Mouse (Mus musculus): ENCODE data around the gene Bcar3. TPM values are rescaled to one million over a fixed set of nuclear protein-coding genes. Genes with fewer than 3 reads are reported as not detected.

The Bcar3 gene
- total RNA-seq, 2 experiments from 2014 or later: 0.34 TPM; not detected in 1

GRCm38 (mm10) chr3:122290696-122291095 lies 3.2 kb upstream of the Bcar3 start:
- no peak for ATAC-seq (replicated peaks; ENCODE audit: low FRiP score, poor library complexity, severe bottlenecking)

- no peak for ATAC-seq (replicated peaks; ENCODE audit: low FRiP score, poor library complexity, severe bottlenecking)
Measured at GRCm38 (mm10) chr3:122291828-122292227, 2.1 kb upstream of the Bcar3 start.

GRCm38 (mm10) chr3:122292300-122293222 lies 1.4 kb upstream of the Bcar3 start:
- ATAC-seq (replicated peaks; ENCODE audit: low FRiP score, poor library complexity, severe bottlenecking): peak; percentile 82

DNA sequence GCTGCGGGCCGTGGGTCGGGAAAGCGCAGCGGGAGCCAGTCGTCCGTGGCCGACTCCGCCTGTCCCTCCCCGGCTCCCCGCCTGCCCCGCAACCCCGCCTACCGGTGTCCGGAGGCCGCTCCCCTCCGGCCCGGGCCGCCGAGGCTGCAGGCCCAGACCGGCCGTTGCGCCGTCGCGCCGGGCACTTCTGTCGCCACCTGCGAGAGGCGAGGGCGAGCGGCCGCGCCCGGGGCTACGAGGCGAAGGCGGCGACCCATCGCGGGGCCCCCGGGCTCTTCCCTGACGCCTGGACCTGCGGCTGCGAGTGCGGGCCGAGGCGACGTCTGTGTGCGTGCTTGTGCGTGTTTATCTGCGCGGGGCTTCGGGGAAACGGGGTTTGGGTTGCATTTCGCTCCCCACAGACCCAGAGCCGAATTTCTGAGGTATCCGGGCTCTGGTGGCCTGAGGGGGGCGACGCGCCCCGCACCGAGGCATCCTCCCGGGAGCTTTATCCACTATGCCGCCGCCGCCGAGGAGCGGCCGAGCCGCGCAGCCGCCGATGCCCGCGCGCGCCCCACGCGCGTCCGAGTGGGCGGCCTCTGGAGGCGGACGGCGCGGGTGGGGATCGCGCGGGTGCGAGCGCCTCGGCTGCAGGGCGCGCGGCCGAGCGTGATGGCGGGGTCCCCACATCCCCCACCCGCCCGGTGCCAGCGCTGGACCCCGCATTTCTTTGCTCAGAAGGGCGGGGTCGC lies 548 bp upstream of the Bcar3 start:
- ATAC-seq (replicated peaks; ENCODE audit: low FRiP score, poor library complexity, severe bottlenecking): peak; percentile 82

DNA sequence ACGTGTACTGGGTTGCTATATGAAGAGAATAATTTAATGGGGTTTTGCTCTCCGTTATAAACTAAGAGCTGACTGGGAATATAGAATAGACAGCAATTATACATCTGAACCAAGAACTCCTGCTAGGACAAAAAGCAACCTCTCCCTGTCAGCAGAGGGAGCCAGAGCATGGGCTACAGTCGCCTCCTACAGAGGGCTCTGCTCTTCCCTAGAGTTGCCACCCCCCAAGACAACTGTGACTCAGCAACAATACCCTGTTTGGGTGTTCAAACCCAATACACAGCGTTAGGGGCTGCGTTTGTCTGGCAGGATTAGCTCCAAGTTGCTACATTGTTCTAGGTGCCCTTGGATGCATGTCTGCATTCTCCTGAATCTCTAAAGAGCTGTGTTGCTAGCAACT lies 1.6 kb downstream of the Bcar3 start:
- peak; percentile 69 for ATAC-seq (replicated peaks; ENCODE audit: low FRiP score, poor library complexity, severe bottlenecking)

GRCm38 (mm10) chr3:122296979-122297378 lies 3.0 kb downstream of the Bcar3 start:
- no peak for ATAC-seq (replicated peaks; ENCODE audit: low FRiP score, poor library complexity, severe bottlenecking)

GRCm38 (mm10) chr3:122300983-122301919 lies 7.3 kb downstream of the Bcar3 start:
- ATAC-seq (replicated peaks; ENCODE audit: low FRiP score, poor library complexity, severe bottlenecking): peak; percentile 70

GRCm38 (mm10) chr3:122304560-122304959 lies 10.6 kb downstream of the Bcar3 start:
- ATAC-seq (replicated peaks; ENCODE audit: low FRiP score, poor library complexity, severe bottlenecking): no peak

DNA sequence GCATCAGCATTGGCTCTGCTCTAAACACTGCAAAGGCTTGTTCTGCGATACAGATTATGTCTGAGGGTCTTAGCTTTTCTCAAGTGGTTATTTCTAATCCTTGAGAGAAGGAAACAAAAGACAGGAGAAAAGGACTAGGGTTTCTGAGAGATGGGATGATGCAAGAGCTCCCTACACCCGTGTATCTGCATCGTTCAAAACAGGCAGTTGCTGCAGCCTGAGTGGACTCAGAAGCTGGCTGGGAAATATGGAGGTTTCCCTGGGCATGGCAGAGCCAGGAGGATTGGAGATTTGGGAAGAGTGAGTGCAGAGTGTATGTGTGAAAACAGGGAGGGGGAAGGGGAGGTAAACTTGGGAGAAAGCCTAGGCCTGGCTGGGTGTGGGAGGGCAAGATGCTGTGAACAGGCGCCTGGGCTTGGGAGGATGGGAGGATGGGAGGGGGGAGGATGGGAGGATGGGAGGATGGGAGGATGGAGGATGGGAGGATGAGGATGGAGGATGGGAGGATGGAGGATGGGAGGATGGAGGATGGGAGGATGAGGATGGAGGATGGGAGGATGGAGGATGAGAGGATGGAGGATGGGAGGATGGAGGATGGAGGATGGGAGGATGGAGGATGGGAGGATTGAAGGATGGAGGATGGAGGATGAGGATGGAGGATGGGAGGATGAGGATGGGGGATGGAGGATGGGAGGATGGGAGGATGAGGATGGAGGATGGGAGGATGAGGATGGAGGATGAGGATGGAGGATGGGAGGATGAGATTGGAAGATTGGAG lies 14.1 kb downstream of the Bcar3 start:
- ATAC-seq (replicated peaks; ENCODE audit: low FRiP score, poor library complexity, severe bottlenecking): peak; percentile 60; the same call in 1 of the 2 replicates

DNA sequence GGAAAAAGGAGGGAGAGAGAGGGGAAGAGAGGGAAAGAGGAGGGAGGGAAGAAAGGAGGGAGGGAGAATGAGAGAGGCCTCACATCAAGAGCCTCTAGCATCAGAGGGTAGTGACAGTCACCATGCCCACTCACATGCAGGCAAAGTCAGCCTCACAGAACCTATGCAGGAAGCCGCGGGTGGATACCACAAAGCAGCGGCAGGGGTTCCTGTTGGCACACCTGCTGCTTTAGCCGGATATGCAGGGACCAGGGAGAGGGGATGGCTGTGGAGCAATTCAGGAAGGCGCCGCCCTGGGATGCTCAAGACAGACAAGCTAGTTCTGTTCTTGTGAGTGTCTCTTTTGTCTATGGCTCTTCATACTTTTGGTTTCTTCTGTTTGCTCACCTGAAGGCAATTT lies 15.0 kb downstream of the Bcar3 start:
- ATAC-seq (replicated peaks; ENCODE audit: low FRiP score, poor library complexity, severe bottlenecking): no peak

DNA sequence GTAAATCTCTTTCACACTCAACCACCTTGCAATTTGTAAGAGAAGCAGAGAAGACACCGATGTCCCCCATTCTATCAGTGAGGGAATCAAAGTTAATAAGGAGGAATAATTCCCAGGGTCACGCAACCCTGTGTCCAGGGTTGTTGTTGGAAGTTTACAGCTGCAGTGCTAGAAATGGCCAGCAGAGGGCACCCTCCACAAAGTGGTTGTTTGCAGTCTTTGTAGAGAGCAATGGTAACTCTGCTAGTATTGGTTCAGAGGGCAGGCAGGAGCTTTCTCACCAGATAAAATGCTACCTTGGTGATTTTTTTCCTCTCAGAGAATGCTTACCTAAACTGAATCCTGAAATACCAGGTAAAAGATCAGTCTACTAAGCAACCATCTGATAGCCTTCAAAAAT lies 18.1 kb downstream of the Bcar3 start:
- peak; percentile 68; the same call in 1 of the 2 replicates for ATAC-seq (replicated peaks; ENCODE audit: low FRiP score, poor library complexity, severe bottlenecking)

DNA sequence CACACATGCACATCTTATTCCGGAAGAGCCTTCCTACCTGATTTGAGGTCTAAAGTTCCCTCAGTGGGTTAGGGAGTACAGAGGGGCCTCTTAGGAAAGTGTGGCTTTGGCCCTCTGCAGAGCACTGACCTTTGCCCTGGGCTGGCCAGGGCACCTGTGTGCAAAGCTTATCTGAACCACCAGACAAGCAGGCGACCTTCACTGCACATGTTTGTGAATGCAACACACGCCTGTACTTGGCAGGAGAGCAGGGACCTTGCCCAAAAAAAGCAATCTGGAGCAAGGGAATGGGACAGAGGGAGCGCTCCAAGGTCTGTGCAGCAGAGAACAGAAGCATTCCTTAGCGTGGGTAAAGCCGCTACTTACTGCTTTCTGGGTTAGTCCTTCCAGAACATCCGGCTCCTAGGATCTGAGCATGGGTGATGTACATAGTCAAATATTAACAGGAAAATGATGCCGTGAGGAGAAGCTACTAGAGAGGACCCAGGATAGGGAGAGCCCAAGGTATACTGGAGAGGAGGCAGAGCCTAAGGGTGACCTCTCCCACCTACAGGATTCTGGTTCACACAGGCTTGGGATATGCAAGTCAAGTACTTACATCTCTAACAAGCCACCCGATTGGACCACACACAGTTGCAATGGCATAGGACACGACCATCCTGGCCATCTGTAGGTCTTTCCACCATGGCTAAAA lies 19.1 kb downstream of the Bcar3 start:
- ATAC-seq (replicated peaks; ENCODE audit: low FRiP score, poor library complexity, severe bottlenecking): no peak

- no peak for ATAC-seq (replicated peaks; ENCODE audit: low FRiP score, poor library complexity, severe bottlenecking)
Measured at GRCm38 (mm10) chr3:122313936-122314335, 20.0 kb downstream of the Bcar3 start.

DNA sequence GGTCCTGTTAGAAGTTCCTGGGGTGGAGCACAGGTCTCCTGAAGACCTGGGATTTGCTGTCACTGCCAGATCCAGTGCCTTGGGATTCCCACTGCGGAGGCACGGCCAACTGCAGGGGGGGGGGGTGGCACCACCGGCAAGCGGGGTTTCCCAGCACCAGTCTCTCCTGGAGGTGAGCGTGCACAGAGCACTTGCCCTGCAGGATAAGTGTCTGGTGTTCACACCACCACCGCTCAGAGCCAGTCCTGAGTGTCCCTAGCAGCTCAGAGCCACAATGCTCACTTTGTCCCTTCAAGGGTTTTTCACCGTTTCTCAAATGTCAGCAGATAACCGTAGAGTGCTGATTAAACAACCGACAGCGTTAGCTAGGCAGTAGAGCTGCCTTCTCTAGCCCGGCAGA lies 22.7 kb downstream of the Bcar3 start:
- ATAC-seq (replicated peaks; ENCODE audit: low FRiP score, poor library complexity, severe bottlenecking): no peak

DNA sequence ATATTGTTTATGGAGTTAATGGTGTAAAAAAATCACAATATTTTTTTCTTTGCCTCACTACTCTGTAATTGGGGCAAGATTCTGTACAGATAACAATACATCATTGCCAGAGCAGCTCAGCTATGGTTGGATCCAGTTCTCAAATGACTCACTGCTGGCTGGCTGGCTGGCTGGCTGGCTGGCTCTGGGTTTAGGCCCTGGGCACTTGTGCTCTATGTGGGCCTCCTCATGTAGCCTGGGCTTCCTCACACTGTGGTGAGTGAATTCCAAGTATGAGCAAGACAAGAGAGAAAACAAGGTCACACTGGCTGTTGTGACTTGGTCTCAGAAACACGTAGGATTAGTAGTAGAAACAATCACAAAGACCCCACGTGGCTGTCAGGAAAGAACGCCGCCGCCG lies 23.4 kb downstream of the Bcar3 start:
- no peak for ATAC-seq (replicated peaks; ENCODE audit: low FRiP score, poor library complexity, severe bottlenecking)

DNA sequence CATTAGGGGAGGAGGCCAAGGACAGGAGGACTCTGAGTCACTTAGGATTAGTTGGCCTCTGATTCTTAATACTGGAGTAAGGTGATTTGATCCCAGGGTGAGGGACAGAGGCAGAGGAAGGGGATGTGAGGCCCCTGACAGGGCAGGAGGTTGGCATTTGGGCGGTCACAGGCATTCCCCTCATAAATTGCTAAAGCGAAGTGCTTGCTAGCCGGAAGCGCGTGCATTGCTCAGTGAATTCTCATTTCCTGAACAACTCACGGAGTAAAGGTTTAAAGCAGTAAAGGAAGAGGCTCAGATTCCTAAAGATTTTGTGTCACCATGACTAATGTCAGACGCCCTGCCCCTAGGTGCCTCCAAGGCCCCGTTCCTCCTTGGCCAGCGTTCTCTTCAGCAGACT lies 28.3 kb downstream of the Bcar3 start:
- ATAC-seq (replicated peaks; ENCODE audit: low FRiP score, poor library complexity, severe bottlenecking): no peak

DNA sequence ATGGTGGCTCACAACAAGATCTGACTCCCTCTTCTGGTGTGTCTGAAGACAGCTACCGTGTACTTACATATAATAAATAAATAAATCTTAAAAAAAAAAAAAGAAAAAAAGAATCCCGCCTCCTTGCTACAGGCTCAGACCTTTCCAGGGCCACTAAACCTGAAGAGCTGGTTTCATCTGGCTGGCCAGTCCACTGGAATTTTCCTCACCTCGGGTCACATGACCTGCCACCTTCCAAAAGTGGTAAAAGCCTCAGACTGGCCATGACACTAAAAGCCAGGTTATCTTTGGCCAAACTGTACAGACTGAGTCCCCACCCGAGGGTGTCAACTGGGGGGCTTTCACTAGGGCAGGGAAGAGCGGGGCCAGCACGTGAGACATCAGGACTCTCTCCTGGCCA lies 29.9 kb downstream of the Bcar3 start:
- no peak for ATAC-seq (replicated peaks; ENCODE audit: low FRiP score, poor library complexity, severe bottlenecking)

GRCm38 (mm10) chr3:122324528-122324927 lies 30.6 kb downstream of the Bcar3 start:
- no peak for ATAC-seq (replicated peaks; ENCODE audit: low FRiP score, poor library complexity, severe bottlenecking)

- no peak for ATAC-seq (replicated peaks; ENCODE audit: low FRiP score, poor library complexity, severe bottlenecking)
Measured at GRCm38 (mm10) chr3:122330484-122330883, 36.5 kb downstream of the Bcar3 start.
